Mouse (Mus musculus) kidney, postnatal 0 days (tissue): ENCODE measurements at regions not wholly inside any gene's neighbourhood (a gene's known extent, or its start where the extent isn't known, plus 50 kb on each side); places are given as distances from the start of the nearest gene placed in this dataset.

ENCODE experiments used
- ATAC-seq: fragments of 200-750 bp; cut with Nextera tagmentation; replicated peaks from 2 replicates; pipeline ENCODE4 v1.8.0; 2017; ENCODE audit warnings: low read depth, moderate number of reproducible peaks, moderate TSS enrichment, moderate library complexity; ENCODE audit not compliant: low FRiP score
- DNase-seq: peaks from one replicate; pipeline ENCODE4 v3.0.0-alpha.2; 2016; ENCODE audit warnings: low spot score
- H3K27ac ChIP-seq: fragments of 300-500 bp; sonication (generic); 2 replicates; pipeline ENCODE4 v1.5.1; 2014; ENCODE audit warnings: mild to moderate bottlenecking
- H3K27me3 ChIP-seq: fragments of 300-500 bp; sonication (generic); 2 replicates; pipeline ENCODE4 v1.6.1; 2014; ENCODE audit warnings: low read length, mixed read lengths; ENCODE audit not compliant: insufficient read depth
- H3K36me3 ChIP-seq: fragments of 300-500 bp; sonication (generic); 2 replicates; pipeline ENCODE4 v1.6.1; 2014; ENCODE audit warnings: low read length, mixed read lengths; ENCODE audit not compliant: insufficient read depth
- H3K4me1 ChIP-seq: fragments of 300-500 bp; sonication (generic); replicated peaks from 2 replicates; pipeline ENCODE4 v1.6.1; 2014; ENCODE audit warnings: antibody characterized with exemption, low read length, mixed read lengths; ENCODE audit not compliant: insufficient read depth
- H3K4me2 ChIP-seq: fragments of 300-500 bp; sonication (generic); 2 replicates; pipeline ENCODE4 v1.6.1; 2014; ENCODE audit warnings: mild to moderate bottlenecking, low read length, moderate library complexity, mixed read lengths
- H3K4me3 ChIP-seq: fragments of 300-500 bp; sonication (generic); replicated peaks from 2 replicates; pipeline ENCODE4 v1.5.1; 2014; ENCODE audit warnings: low read depth, low read length
- H3K9ac ChIP-seq: fragments of 300-500 bp; sonication (generic); 2 replicates; pipeline ENCODE4 v1.6.1; 2014; ENCODE audit warnings: low read depth, low read length
- H3K9me3 ChIP-seq: fragments of 300-500 bp; sonication (generic); replicated peaks from 2 replicates; pipeline ENCODE4 v1.6.1; 2016; ENCODE audit warnings: low read length, inconsistent platforms, mixed read lengths
- CTCF ChIP-seq: IDR thresholded peaks from 2 replicates; pipeline ENCODE4 v1.5.1; 2016; ENCODE audit warnings: antibody characterized with exemption, low read depth, mild to moderate bottlenecking, moderate library complexity
- WGBS: fragments of 180-500 bp; shearing (Covaris S2); extraction: QIAGEN DNeasy Blood & Tissue Kit; methylation state at CpG from one replicate; pipeline ENCODE4 v1.1.7; 2014; 5-methylcytosine and 5-hydroxymethylcytosine counted together

- H3K36me3 ChIP-seq: no peaks in the 10 kb centered on the region
- 75% methylated on average over 7 of the region's 7 CpGs for WGBS
- H3K9me3 ChIP-seq: no peaks in the 10 kb centered on the region
- H3K9ac ChIP-seq: no peak overlapping the region
- no peak overlapping the region for H3K4me3 ChIP-seq
- no peak for TF ChIP-seq CTCF
- H3K4me2 ChIP-seq: no peak overlapping the region
- 0 out of 2 replicates have a peak, but pooled peaks cover 3% of the 10 kb centered on the region for H3K4me1 ChIP-seq
- H3K27ac ChIP-seq: no peak overlapping the region
- DNase-seq (no peak), ATAC-seq (no peak)
- no peaks in the 10 kb centered on the region for H3K27me3 ChIP-seq
Observed at GRCm38 (mm10) chr6:148574742-148575453, 130.7 kb upstream of the Tmtc1 start.

- no peaks in the 10 kb centered on the region for H3K27me3 ChIP-seq
- no peak overlapping the region for H3K27ac ChIP-seq
- H3K9ac ChIP-seq: no peak overlapping the region
- 87% methylated on average over 5 of the region's 5 CpGs for WGBS
- no peaks in the 10 kb centered on the region for H3K4me1 ChIP-seq
- no peak for ATAC-seq
- no peak for DNase-seq
- no peaks in the 10 kb centered on the region for H3K9me3 ChIP-seq
- TF ChIP-seq CTCF: no peak
- no peak overlapping the region for H3K4me2 ChIP-seq
- no peaks in the 10 kb centered on the region for H3K36me3 ChIP-seq
- H3K4me3 ChIP-seq: no peak overlapping the region
Observed at GRCm38 (mm10) chr6:148572201-148572600, 128.0 kb upstream of the Tmtc1 start.

- Histone ChIP-seq H3K36me3 (no peaks in the 10 kb centered on the region), H3K9me3 (no peaks in the 10 kb centered on the region), H3K27me3 (no peaks in the 10 kb centered on the region), H3K4me3 (no peak overlapping the region), H3K4me2 (no peak overlapping the region), H3K4me1 (no peaks in the 10 kb centered on the region), H3K9ac (no peak overlapping the region), H3K27ac (no peak overlapping the region)
- ATAC-seq (no peak), DNase-seq (no peak)
- 76% methylated on average over 3 of the region's 3 CpGs for WGBS
- TF ChIP-seq CTCF: no peak
Observed at GRCm38 (mm10) chr6:148571651-148572050, 127.5 kb upstream of the Tmtc1 start.

- H3K27ac ChIP-seq: no peak overlapping the region
- no peaks in the 10 kb centered on the region for H3K4me1 ChIP-seq
- no peaks in the 10 kb centered on the region for H3K36me3 ChIP-seq
- no peak for TF ChIP-seq CTCF
- H3K4me3 ChIP-seq: no peak overlapping the region
- WGBS: 88% methylated on average over 2 of the region's 2 CpGs
- DNase-seq (no peak), ATAC-seq (no peak)
- no peak overlapping the region for H3K4me2 ChIP-seq
- no peak overlapping the region for H3K9ac ChIP-seq
- no peaks in the 10 kb centered on the region for H3K27me3 ChIP-seq
- no peaks in the 10 kb centered on the region for H3K9me3 ChIP-seq
Observed at GRCm38 (mm10) chr6:148564146-148564545, 120.0 kb upstream of the Tmtc1 start.

- Histone ChIP-seq H3K4me2 (no peak overlapping the region), H3K27me3 (no peaks in the 10 kb centered on the region), H3K4me3 (no peak overlapping the region), H3K4me1 (no peaks in the 10 kb centered on the region), H3K27ac (no peak overlapping the region), H3K36me3 (no peaks in the 10 kb centered on the region), H3K9ac (no peak overlapping the region), H3K9me3 (no peaks in the 10 kb centered on the region)
- no peak for TF ChIP-seq CTCF
- 26% methylated on average over 2 of the region's 2 CpGs for WGBS
- ATAC-seq (no peak), DNase-seq (peak; percentile 68)
Observed at GRCm38 (mm10) chr6:148562206-148562708, 118.1 kb upstream of the Tmtc1 start.

GRCm38 (mm10) chr6:148556484-148556871, 112.3 kb upstream of the Tmtc1 start:
- Histone ChIP-seq H3K36me3 (no peaks in the 10 kb centered on the region), H3K27ac (0 out of 2 replicates have a peak overlapping the region, but pooled peaks have one; percentile 44), H3K4me2 (no peak overlapping the region), H3K27me3 (no peaks in the 10 kb centered on the region), H3K9ac (no peak overlapping the region), H3K4me1 (no peaks in the 10 kb centered on the region; the same call in 1 of the 2 replicates), H3K9me3 (no peaks in the 10 kb centered on the region), H3K4me3 (no peak overlapping the region)
- ATAC-seq: no peak
- DNase-seq: peak; percentile 78
- WGBS: 35% methylated on average over 2 of the region's 2 CpGs
- no peak for TF ChIP-seq CTCF
